Mouse (Mus musculus) MEL-GATA-1-ER (cell line): ENCODE results near the gene Jag1.

ENCODE experiments used
- DNase-seq: peaks from one replicate; pipeline ENCODE4 v3.0.0-alpha.2; 2012; ENCODE audit warnings: low read depth; ENCODE audit errors: extremely low read depth

Gene Jag1

DNA sequence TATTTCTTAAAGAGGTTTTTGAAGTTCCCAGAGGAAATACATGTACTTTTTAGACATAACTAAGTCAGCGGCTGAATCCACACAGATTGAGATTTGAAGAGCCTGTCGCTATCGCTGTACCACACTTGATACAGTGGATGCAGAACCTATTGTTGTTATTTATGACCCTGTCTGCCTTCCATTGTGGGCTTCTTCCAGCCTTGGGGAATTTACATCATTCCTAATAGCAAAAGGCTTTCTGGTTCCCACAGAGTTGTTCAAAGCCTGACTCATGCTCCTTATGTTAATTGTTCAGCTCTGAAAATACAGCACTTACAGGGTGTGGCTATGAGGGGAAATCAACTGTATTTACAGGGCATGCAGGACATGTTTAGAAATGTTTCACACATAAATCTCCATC is 51.9 kb downstream of the Jag1 start:
- DNase-seq = no peak

- no peak for DNase-seq
These were observed 52.6 kb downstream of the Jag1 start for GRCm38 (mm10) chr2:137063829-137064228.

DNA sequence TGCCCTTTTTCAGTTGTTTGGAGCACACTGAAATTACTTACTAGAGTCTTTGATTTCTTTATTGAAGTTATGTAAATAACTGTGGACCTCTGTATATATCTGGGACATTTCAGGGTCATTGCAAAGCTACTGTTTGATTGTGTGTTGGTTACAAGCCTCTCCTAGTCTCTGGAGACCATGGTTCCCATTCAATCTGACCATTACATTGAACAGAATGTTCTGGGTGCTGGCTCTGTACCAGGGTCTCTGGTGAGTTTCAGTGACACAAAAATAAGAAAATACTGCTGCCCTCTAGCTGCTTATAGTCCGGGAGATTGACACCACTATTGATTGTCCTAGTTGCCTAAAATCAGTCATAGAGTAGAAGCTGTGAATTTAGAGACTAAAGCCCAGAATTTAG is 66.5 kb downstream of the Jag1 start:
- no peak for DNase-seq

GRCm38 (mm10) chr2:137049367-137049766 is 67.1 kb downstream of the Jag1 start:
- no peak for DNase-seq

GRCm38 (mm10) chr2:137044122-137044521 is 72.3 kb downstream of the Jag1 start:
- no peak for DNase-seq
